Mouse (Mus musculus): Measurements from ENCODE around the gene Npepps. TPM values are rescaled to one million over a fixed set of nuclear protein-coding genes. Genes with fewer than 3 reads are reported as not detected.

Npepps gene
- total and polyA plus RNA-seq, 3 experiments = 20.5 to 41.6 TPM; not detected in 1

GRCm38 (mm10) chr11:97289276-97290230, 9.1 kb upstream of the Npepps start:
- Histone ChIP-seq H3K27me3 (ENCODE audit: control insufficient read depth in 1 of 2, insufficient read depth in 2 of 2, low read length in 2 of 2) (peaks cover 0 to 2% of the 10 kb centered on the region in 2 experiments; a peak in 1 of 4 replicates), H3K9me3 (replicated peaks; ENCODE audit: insufficient read depth, low read length) (no peaks in the 10 kb centered on the region), H3K9ac (ENCODE audit: control insufficient read depth, low read depth, low read length, poor library complexity, severe bottlenecking) (no peak overlapping the region), H3K27ac (ENCODE audit: control insufficient read depth, low read depth, low read length) (no peak overlapping the region), H3K4me3 (ENCODE audit: control insufficient read depth in 1 of 2, insufficient read depth in 1 of 2, low read depth in 2 of 2, low read length in 2 of 2) (no peak overlapping the region), H3K79me2 (ENCODE audit: control insufficient read depth, insufficient read depth, low read length, poor library complexity) (no peaks in the 10 kb centered on the region), H3K4me1 (ENCODE audit: control insufficient read depth in 1 of 2, insufficient read depth in 2 of 2, low read length in 2 of 2) (0 out of 4 replicates have a peak, but pooled peaks cover 0 to 4% of the 10 kb centered on the region in 2 experiments), H3K36me3 (ENCODE audit: control insufficient read depth in 1 of 2, insufficient read depth in 2 of 2, low read length in 2 of 2) (no peaks in the 10 kb centered on the region; a peak in 1 of 4 replicates)
- TF ChIP-seq USF2 (IDR thresholded peaks at IDR 0.05; ENCODE audit: borderline replicate concordance in 1 of 2, insufficient read depth in 1 of 2, low read depth in 1 of 2, low read length in 2 of 2) (no peak), RCOR1 (IDR thresholded peaks at IDR 0.05; ENCODE audit: low read depth, low read length) (no peak), BHLHE40 (IDR thresholded peaks at IDR 0.05; ENCODE audit: borderline replicate concordance, low read depth, low read length) (no peak), E2F4 (IDR thresholded peaks at IDR 0.05; ENCODE audit: borderline replicate concordance, low read depth, low read length) (no peak), POLR2A (IDR thresholded peaks at IDR 0.05; ENCODE audit: control insufficient read depth in 1 of 2, insufficient read depth in 1 of 2, low read depth in 1 of 2, low read length in 2 of 2, poor library complexity in 1 of 2) (no peak), EP300 (IDR thresholded peaks at IDR 0.05; ENCODE audit: low read depth in 1 of 2, low read length in 2 of 2) (no peak), JUND (IDR thresholded peaks at IDR 0.05; ENCODE audit: low read depth, low read length) (no peak), MAX (IDR thresholded peaks at IDR 0.05; ENCODE audit: low read length) (no peak), UBTF (IDR thresholded peaks at IDR 0.05; ENCODE audit: borderline replicate concordance, insufficient read depth, low read depth, low read length) (no peak), CHD2 (IDR thresholded peaks at IDR 0.05; ENCODE audit: low read length) (no peak), HCFC1 (IDR thresholded peaks at IDR 0.05; ENCODE audit: low read depth, low read length) (no peak), GATA1 (IDR thresholded peaks at IDR 0.05; ENCODE audit: low read depth, low read length) (no peak), ZNF384 (IDR thresholded peaks at IDR 0.05; ENCODE audit: low read depth, low read length) (no peak), CTCF (IDR thresholded peaks at IDR 0.05 in 2 of 3, conservative IDR thresholded peaks at IDR 0.05 in 1 of 3; ENCODE audit: control insufficient read depth in 1 of 3, insufficient read depth in 1 of 3, low read depth in 2 of 3, low read length in 3 of 3, poor library complexity in 1 of 3, severe bottlenecking in 1 of 3) (no peak), TCF12 (IDR thresholded peaks at IDR 0.05; ENCODE audit: low read depth, low read length) (no peak)
- DNase-seq (ENCODE audit: low read depth, low spot score) = no peak

- TF ChIP-seq ZNF384 (IDR thresholded peaks at IDR 0.05; ENCODE audit: low read depth, low read length) (peak; percentile 90), ZMIZ1 (IDR thresholded peaks at IDR 0.05; ENCODE audit: low read depth, low read length) (no peak)
- no peak overlapping the region for H3K9ac ChIP-seq (ENCODE audit: control insufficient read depth, low read depth, low read length, poor library complexity, severe bottlenecking)
- no peak overlapping the region for H3K27ac ChIP-seq (ENCODE audit: control insufficient read depth, low read depth, low read length)
Observed at GRCm38 (mm10) chr11:97287643-97288042, 7.2 kb upstream of the Npepps start.

More at GRCm38 (mm10) chr11:97287643-97288042, 7.2 kb upstream of the Npepps start:
- Histone ChIP-seq H3K4me1 (ENCODE audit: control insufficient read depth in 1 of 2, insufficient read depth in 2 of 2, low read length in 2 of 2) (0 out of 4 replicates have a peak, but pooled peaks cover 0 to 4% of the 10 kb centered on the region in 2 experiments), H3K9me3 (replicated peaks; ENCODE audit: insufficient read depth, low read length) (no peaks in the 10 kb centered on the region), H3K79me2 (ENCODE audit: control insufficient read depth, insufficient read depth, low read length, poor library complexity) (no peaks in the 10 kb centered on the region), H3K36me3 (ENCODE audit: control insufficient read depth in 1 of 2, insufficient read depth in 2 of 2, low read length in 2 of 2) (no peaks in the 10 kb centered on the region; a peak in 1 of 4 replicates), H3K27me3 (ENCODE audit: control insufficient read depth in 1 of 2, insufficient read depth in 2 of 2, low read length in 2 of 2) (peaks cover 0 to 2% of the 10 kb centered on the region in 2 experiments; a peak in 1 of 4 replicates), H3K4me3 (ENCODE audit: control insufficient read depth in 1 of 2, insufficient read depth in 1 of 2, low read depth in 2 of 2, low read length in 2 of 2) (no peak overlapping the region)
- no peak for DNase-seq (ENCODE audit: low read depth, low spot score)

All from MEL (cell line).